Mouse (Mus musculus): ENCODE measurements around the gene Taf5l. TPM values are rescaled to one million over a fixed set of nuclear protein-coding genes. Genes with fewer than 3 reads are reported as not detected.

Taf5l gene
- polyA plus RNA-seq, 3 experiments from 2014 or later, result 9.2 to 15.4 (median 12.3) TPM

GRCm38 (mm10) chr8:123959473-123959872 lies 61.7 kb downstream of the Taf5l start:
- no peak for ATAC-seq

GRCm38 (mm10) chr8:123958130-123958529 lies 63.1 kb downstream of the Taf5l start:
- ATAC-seq, result no peak

GRCm38 (mm10) chr8:123954246-123954645 lies 67.0 kb downstream of the Taf5l start:
- ATAC-seq, result no peak

- no peak for ATAC-seq
Measured at GRCm38 (mm10) chr8:123953686-123954085, 67.5 kb downstream of the Taf5l start.

- peak; percentile 51 for ATAC-seq
Measured at GRCm38 (mm10) chr8:123950077-123950802, 71.0 kb downstream of the Taf5l start.

- peak; percentile 8 for ATAC-seq
Measured at GRCm38 (mm10) chr8:123949686-123949986, 71.6 kb downstream of the Taf5l start.

GRCm38 (mm10) chr8:123948942-123949685 lies 72.1 kb downstream of the Taf5l start, which contains the start of gene Nup133:
TSS of gene Nup133 (minus strand) at chr8:123949265.
- ATAC-seq, result peak; percentile 87

Other genes starting within 250 kb of the Taf5l start
- gene Rab4a, start 215.4 kb downstream of the Taf5l start, polyA plus RNA-seq (2017; shearing (Covaris generic)), result 10 to 100 TPM; 15.9 to 21.4 (median 16.9) TPM
- gene Ccsap, start 161.2 kb downstream of the Taf5l start, polyA plus RNA-seq (2017; shearing (Covaris generic)), result 1 to 10 TPM; 3.3 to 5.1 (median 3.7) TPM
- gene Acta1, start 126.6 kb downstream of the Taf5l start, polyA plus RNA-seq (2017; shearing (Covaris generic)), result under 1 TPM in 2 of 3 experiments, not detected in 1; 0.25 to 0.26 TPM
- gene Nup133, start 72.1 kb downstream of the Taf5l start, polyA plus RNA-seq (2017; shearing (Covaris generic)), result 10 to 100 TPM in 1 of 3 experiments, 1 to 10 TPM in 2; 7.2 to 10.5 (median 8.2) TPM
- 1 to 10 TPM; 1.2 to 2.6 (median 1.3) TPM for gene Abcb10, start 38.3 kb downstream of the Taf5l start, polyA plus RNA-seq (2017; shearing (Covaris generic))
- 1 to 10 TPM; 4.0 to 5.2 (median 4.3) TPM for gene Urb2, start 111 bp upstream of the Taf5l start, polyA plus RNA-seq (2017; shearing (Covaris generic))
- gene Galnt2, start 210.0 kb upstream of the Taf5l start, polyA plus RNA-seq (2017; shearing (Covaris generic)), result 10 to 100 TPM; 14.8 to 39.1 (median 20.4) TPM

All from inflammation-experienced regulatory T-cells, adult 6 months (primary cell).